Mouse (Mus musculus): ENCODE data around the gene Purb. TPM values are rescaled to one million over a fixed set of nuclear protein-coding genes. Genes with fewer than 3 reads are reported as not detected.
A peak's percentile ranks its signal among the peaks of the same experiment; 100 is the strongest.

Gene Purb
- polyA plus RNA-seq, 1 experiment: 33.2 TPM

GRCm38 (mm10) chr11:6477350-6477749 is 1.6 kb upstream of the Purb start:
- Histone ChIP-seq H3K27me3 (ENCODE audit: control insufficient read depth, insufficient read depth, insufficient read length) (no peaks in the 10 kb centered on the region), H3ac (ENCODE audit: control insufficient read depth, insufficient read length) (no peak overlapping the region), H3K4me2 (ENCODE audit: low read depth) (peak overlapping the region; percentile 52), H3K4me3 (no peak overlapping the region), H3K36me3 (ENCODE audit: control insufficient read depth, insufficient read depth) (peaks cover 17% of the 10 kb centered on the region), H3K79me2 (ENCODE audit: control insufficient read depth, insufficient read depth) (peaks cover 27% of the 10 kb centered on the region)
- TF ChIP-seq TCF3 (IDR thresholded peaks at IDR 0.05; ENCODE audit: insufficient read length, low read depth) (peak; percentile 92), USF1 (IDR thresholded peaks at IDR 0.05; ENCODE audit: low read depth) (no peak), MAX (IDR thresholded peaks at IDR 0.05; ENCODE audit: low read depth) (no peak), E2F4 (IDR thresholded peaks at IDR 0.05; ENCODE audit: insufficient read depth) (no peak), SRF (IDR thresholded peaks at IDR 0.05; ENCODE audit: control insufficient read depth, insufficient read length, low read depth) (no peak), REST (IDR thresholded peaks at IDR 0.05; ENCODE audit: insufficient read depth, insufficient read length) (no peak), MYOD1 (IDR thresholded peaks at IDR 0.05; ENCODE audit: control insufficient read depth in 1 of 3, insufficient read length in 2 of 3, low read depth in 2 of 3) (peak; percentile 79 to 99 (median 98)), MYOG (IDR thresholded peaks at IDR 0.05; ENCODE audit: control insufficient read depth in 1 of 3, insufficient read depth in 1 of 3, insufficient read length in 2 of 3, low read depth in 2 of 3) (peak; percentile 75 to 97 (median 92)), TCF12 (IDR thresholded peaks at IDR 0.05; ENCODE audit: insufficient read depth, poor library complexity, severe bottlenecking) (peak; percentile 99), CEBPB (IDR thresholded peaks at IDR 0.05; ENCODE audit: insufficient read depth, poor library complexity, severe bottlenecking) (peak; percentile 93)

- Histone ChIP-seq H3K27me3 (ENCODE audit: control insufficient read depth, insufficient read depth, insufficient read length) (no peaks in the 10 kb centered on the region), H3K4me2 (ENCODE audit: low read depth) (peak overlapping the region; percentile 52), H3K36me3 (ENCODE audit: control insufficient read depth, insufficient read depth) (peaks cover 20% of the 10 kb centered on the region), H3K4me3 (peak overlapping the region; percentile 63), H3ac (ENCODE audit: control insufficient read depth, insufficient read length) (no peak overlapping the region), H3K79me2 (ENCODE audit: control insufficient read depth, insufficient read depth) (peaks cover 32% of the 10 kb centered on the region)
- no peak for TF ChIP-seq POLR2AphosphoS2 (IDR thresholded peaks at IDR 0.05; ENCODE audit: insufficient read length, low read depth)
- no peak for TF ChIP-seq POLR2A (IDR thresholded peaks at IDR 0.05; ENCODE audit: insufficient read length, low read depth)
- peak in 1 of 3 experiments; percentile 66 for TF ChIP-seq MYOD1 (IDR thresholded peaks at IDR 0.05; ENCODE audit: control insufficient read depth in 1 of 3, insufficient read length in 2 of 3, low read depth in 2 of 3)
- peak; percentile 18 for TF ChIP-seq TCF12 (IDR thresholded peaks at IDR 0.05; ENCODE audit: insufficient read depth, poor library complexity, severe bottlenecking)
- TF ChIP-seq TCF3 (IDR thresholded peaks at IDR 0.05; ENCODE audit: insufficient read length, low read depth): no peak
Observed at GRCm38 (mm10) chr11:6476876-6477275, 1.2 kb upstream of the Purb start.

- Histone ChIP-seq H3ac (ENCODE audit: control insufficient read depth, insufficient read length) (peak overlapping the region; percentile 91), H3K79me2 (ENCODE audit: control insufficient read depth, insufficient read depth) (peaks cover 50% of the 10 kb centered on the region), H3K27me3 (ENCODE audit: control insufficient read depth, insufficient read depth, insufficient read length) (no peaks in the 10 kb centered on the region), H3K4me3 (peak overlapping the region; percentile 63), H3K4me2 (ENCODE audit: low read depth) (peak overlapping the region; percentile 92), H3K36me3 (ENCODE audit: control insufficient read depth, insufficient read depth) (peaks cover 29% of the 10 kb centered on the region)
- TF ChIP-seq SRF (IDR thresholded peaks at IDR 0.05; ENCODE audit: control insufficient read depth, insufficient read length, low read depth) (no peak), MYOG (IDR thresholded peaks at IDR 0.05; ENCODE audit: control insufficient read depth in 1 of 3, insufficient read depth in 1 of 3, insufficient read length in 2 of 3, low read depth in 2 of 3) (peak in 1 of 3 experiments; percentile 19), MYOD1 (IDR thresholded peaks at IDR 0.05; ENCODE audit: control insufficient read depth in 1 of 3, insufficient read length in 2 of 3, low read depth in 2 of 3) (no peak), POLR2A (IDR thresholded peaks at IDR 0.05; ENCODE audit: insufficient read length, low read depth) (peak; percentile 52), E2F4 (IDR thresholded peaks at IDR 0.05; ENCODE audit: insufficient read depth) (no peak), POLR2AphosphoS2 (IDR thresholded peaks at IDR 0.05; ENCODE audit: insufficient read length, low read depth) (peak; percentile 49)
Observed at GRCm38 (mm10) chr11:6474874-6475731, 614 bp downstream of the Purb start.

GRCm38 (mm10) chr11:6474381-6474780 is 1.3 kb downstream of the Purb start:
- Histone ChIP-seq H3ac (ENCODE audit: control insufficient read depth, insufficient read length) (peak overlapping the region; percentile 91), H3K36me3 (ENCODE audit: control insufficient read depth, insufficient read depth) (peaks cover 29% of the 10 kb centered on the region), H3K4me3 (peak overlapping the region; percentile 63), H3K79me2 (ENCODE audit: control insufficient read depth, insufficient read depth) (peaks cover 57% of the 10 kb centered on the region), H3K27me3 (ENCODE audit: control insufficient read depth, insufficient read depth, insufficient read length) (no peaks in the 10 kb centered on the region), H3K4me2 (ENCODE audit: low read depth) (peak overlapping the region; percentile 92)
- TF ChIP-seq POLR2A (IDR thresholded peaks at IDR 0.05; ENCODE audit: insufficient read length, low read depth): no peak
- TF ChIP-seq TCF3 (IDR thresholded peaks at IDR 0.05; ENCODE audit: insufficient read length, low read depth): no peak
- TF ChIP-seq MYOD1 (IDR thresholded peaks at IDR 0.05; ENCODE audit: control insufficient read depth in 1 of 3, insufficient read length in 2 of 3, low read depth in 2 of 3): no peak
- TF ChIP-seq E2F4 (IDR thresholded peaks at IDR 0.05; ENCODE audit: insufficient read depth): no peak
- TF ChIP-seq POLR2AphosphoS2 (IDR thresholded peaks at IDR 0.05; ENCODE audit: insufficient read length, low read depth): no peak
- no peak for TF ChIP-seq REST (IDR thresholded peaks at IDR 0.05; ENCODE audit: insufficient read depth, insufficient read length)

GRCm38 (mm10) chr11:6472076-6472475 is 3.6 kb downstream of the Purb start:
- Histone ChIP-seq H3K27me3 (ENCODE audit: control insufficient read depth, insufficient read depth, insufficient read length) (no peaks in the 10 kb centered on the region), H3K4me3 (peak overlapping the region; percentile 63)
- TF ChIP-seq SRF (IDR thresholded peaks at IDR 0.05; ENCODE audit: control insufficient read depth, insufficient read length, low read depth) (peak; percentile 58), TCF3 (IDR thresholded peaks at IDR 0.05; ENCODE audit: insufficient read length, low read depth) (no peak)

More at GRCm38 (mm10) chr11:6472076-6472475, 3.6 kb downstream of the Purb start:
- H3K36me3 ChIP-seq (ENCODE audit: control insufficient read depth, insufficient read depth): peaks cover 35% of the 10 kb centered on the region
- peak overlapping the region; percentile 92 for H3K4me2 ChIP-seq (ENCODE audit: low read depth)
- peaks cover 80% of the 10 kb centered on the region for H3K79me2 ChIP-seq (ENCODE audit: control insufficient read depth, insufficient read depth)
- no peak overlapping the region for H3ac ChIP-seq (ENCODE audit: control insufficient read depth, insufficient read length)

Measured in myocyte (in vitro differentiated cells).